Mouse (Mus musculus): ENCODE data around the gene Scyl1. TPM values are rescaled to one million over a fixed set of nuclear protein-coding genes. Genes with fewer than 3 reads are reported as not detected.

Scyl1 gene
- polyA plus RNA-seq, 1 experiment from 2014 or later, result 62.1 TPM

GRCm38 (mm10) chr19:5793116-5793515 is 21.9 kb upstream of the Scyl1 start:
- H3K9me3 ChIP-seq (replicated peaks; ENCODE audit: control insufficient read depth, low read length), result no peaks in the 10 kb centered on the region
- peak; percentile 59 for ATAC-seq (replicated peaks; ENCODE audit: extremely low read depth, insufficient read depth, low FRiP score)
- no peaks in the 10 kb centered on the region for H3K27me3 ChIP-seq (ENCODE audit: control insufficient read depth, insufficient read depth, low read length)
- H3K9ac ChIP-seq (ENCODE audit: low read length), result no peak overlapping the region
- WGBS, result 0% methylated on average over 2 of the region's 2 CpGs
- peaks cover 17% of the 10 kb centered on the region for H3K4me1 ChIP-seq (ENCODE audit: control insufficient read depth, insufficient read depth, low read length)
- H3K27ac ChIP-seq (ENCODE audit: low read length), result no peak overlapping the region
- H3K4me2 ChIP-seq (ENCODE audit: low read depth, low read length), result no peak overlapping the region
- H3K36me3 ChIP-seq (ENCODE audit: control insufficient read depth, insufficient read depth), result peaks cover 27% of the 10 kb centered on the region
- H3K4me3 ChIP-seq (ENCODE audit: low read length), result no peak overlapping the region

GRCm38 (mm10) chr19:5791329-5791728 is 20.1 kb upstream of the Scyl1 start:
- peaks cover 20% of the 10 kb centered on the region for H3K4me1 ChIP-seq (ENCODE audit: control insufficient read depth, insufficient read depth, low read length)
- H3K4me2 ChIP-seq (ENCODE audit: low read depth, low read length), result no peak overlapping the region
- no peaks in the 10 kb centered on the region for H3K27me3 ChIP-seq (ENCODE audit: control insufficient read depth, insufficient read depth, low read length)
- WGBS, result 69% methylated on average over 4 of the region's 4 CpGs
- no peak for ATAC-seq (replicated peaks; ENCODE audit: extremely low read depth, insufficient read depth, low FRiP score)
- H3K36me3 ChIP-seq (ENCODE audit: control insufficient read depth, insufficient read depth), result peaks cover 13% of the 10 kb centered on the region
- H3K9ac ChIP-seq (ENCODE audit: low read length), result no peak overlapping the region
- no peak overlapping the region for H3K4me3 ChIP-seq (ENCODE audit: low read length)
- H3K9me3 ChIP-seq (replicated peaks; ENCODE audit: control insufficient read depth, low read length), result no peaks in the 10 kb centered on the region
- H3K27ac ChIP-seq (ENCODE audit: low read length), result no peak overlapping the region

- Histone ChIP-seq H3K27ac (ENCODE audit: low read length) (no peak overlapping the region), H3K4me1 (ENCODE audit: control insufficient read depth, insufficient read depth, low read length) (peaks cover 10% of the 10 kb centered on the region), H3K4me2 (ENCODE audit: low read depth, low read length) (no peak overlapping the region), H3K27me3 (ENCODE audit: control insufficient read depth, insufficient read depth, low read length) (no peaks in the 10 kb centered on the region), H3K9me3 (replicated peaks; ENCODE audit: control insufficient read depth, low read length) (no peaks in the 10 kb centered on the region), H3K9ac (ENCODE audit: low read length) (no peak overlapping the region), H3K36me3 (ENCODE audit: control insufficient read depth, insufficient read depth) (no peaks in the 10 kb centered on the region), H3K4me3 (ENCODE audit: low read length) (no peak overlapping the region)
- 68% methylated on average over 5 of the region's 5 CpGs for WGBS
- ATAC-seq (replicated peaks; ENCODE audit: extremely low read depth, insufficient read depth, low FRiP score), result no peak
These were observed 17.8 kb upstream of the Scyl1 start for GRCm38 (mm10) chr19:5789066-5789465.

- Histone ChIP-seq H3K4me3 (ENCODE audit: low read length) (no peak overlapping the region), H3K4me1 (ENCODE audit: control insufficient read depth, insufficient read depth, low read length) (peaks cover 10% of the 10 kb centered on the region), H3K9me3 (replicated peaks; ENCODE audit: control insufficient read depth, low read length) (no peaks in the 10 kb centered on the region), H3K4me2 (ENCODE audit: low read depth, low read length) (no peak overlapping the region), H3K36me3 (ENCODE audit: control insufficient read depth, insufficient read depth) (no peaks in the 10 kb centered on the region), H3K27ac (ENCODE audit: low read length) (no peak overlapping the region), H3K9ac (ENCODE audit: low read length) (no peak overlapping the region), H3K27me3 (ENCODE audit: control insufficient read depth, insufficient read depth, low read length) (no peaks in the 10 kb centered on the region)
- no peak for ATAC-seq (replicated peaks; ENCODE audit: extremely low read depth, insufficient read depth, low FRiP score)
- 87% methylated on average over 7 of the region's 7 CpGs for WGBS
These were observed 17.4 kb upstream of the Scyl1 start for GRCm38 (mm10) chr19:5788620-5789019.

GRCm38 (mm10) chr19:5787920-5788319 is 16.7 kb upstream of the Scyl1 start:
- peak overlapping the region; percentile 87 for H3K27ac ChIP-seq (ENCODE audit: low read length)
- no peak for ATAC-seq (replicated peaks; ENCODE audit: extremely low read depth, insufficient read depth, low FRiP score)
- H3K4me3 ChIP-seq (ENCODE audit: low read length), result no peak overlapping the region
- no peaks in the 10 kb centered on the region for H3K27me3 ChIP-seq (ENCODE audit: control insufficient read depth, insufficient read depth, low read length)
- H3K9me3 ChIP-seq (replicated peaks; ENCODE audit: control insufficient read depth, low read length), result no peaks in the 10 kb centered on the region
- 0 out of 2 replicates have a peak overlapping the region, but pooled peaks have one; percentile 41 for H3K9ac ChIP-seq (ENCODE audit: low read length)
- no peaks in the 10 kb centered on the region for H3K36me3 ChIP-seq (ENCODE audit: control insufficient read depth, insufficient read depth)
- WGBS, result 71% methylated on average over 7 of the region's 7 CpGs
- H3K4me1 ChIP-seq (ENCODE audit: control insufficient read depth, insufficient read depth, low read length), result peaks cover 10% of the 10 kb centered on the region
- peak overlapping the region; percentile 40 for H3K4me2 ChIP-seq (ENCODE audit: low read depth, low read length)

- H3K27ac ChIP-seq (ENCODE audit: low read length), result peak overlapping the region; percentile 87
- no peaks in the 10 kb centered on the region for H3K9me3 ChIP-seq (replicated peaks; ENCODE audit: control insufficient read depth, low read length)
- no peaks in the 10 kb centered on the region for H3K27me3 ChIP-seq (ENCODE audit: control insufficient read depth, insufficient read depth, low read length)
- H3K4me2 ChIP-seq (ENCODE audit: low read depth, low read length), result peak overlapping the region; percentile 40
- peaks cover 10% of the 10 kb centered on the region for H3K4me1 ChIP-seq (ENCODE audit: control insufficient read depth, insufficient read depth, low read length)
- no peaks in the 10 kb centered on the region for H3K36me3 ChIP-seq (ENCODE audit: control insufficient read depth, insufficient read depth)
- ATAC-seq (replicated peaks; ENCODE audit: extremely low read depth, insufficient read depth, low FRiP score), result peak; percentile 91
- no peak overlapping the region for H3K4me3 ChIP-seq (ENCODE audit: low read length)
- H3K9ac ChIP-seq (ENCODE audit: low read length), result peak overlapping the region; percentile 38
- 6% methylated on average over 8 of the region's 8 CpGs for WGBS
These were observed 16.0 kb upstream of the Scyl1 start for GRCm38 (mm10) chr19:5787128-5787635.

- no peaks in the 10 kb centered on the region for H3K9me3 ChIP-seq (replicated peaks; ENCODE audit: control insufficient read depth, low read length)
- 8% methylated on average over 12 of the region's 12 CpGs for WGBS
- H3K4me3 ChIP-seq (ENCODE audit: low read length), result no peak overlapping the region
- H3K27ac ChIP-seq (ENCODE audit: low read length), result peak overlapping the region; percentile 59
- peaks cover 10% of the 10 kb centered on the region for H3K4me1 ChIP-seq (ENCODE audit: control insufficient read depth, insufficient read depth, low read length)
- no peaks in the 10 kb centered on the region for H3K27me3 ChIP-seq (ENCODE audit: control insufficient read depth, insufficient read depth, low read length)
- H3K4me2 ChIP-seq (ENCODE audit: low read depth, low read length), result no peak overlapping the region
- peak; percentile 65 for ATAC-seq (replicated peaks; ENCODE audit: extremely low read depth, insufficient read depth, low FRiP score)
- peak overlapping the region; percentile 0; the same call in 1 of the 2 replicates for H3K9ac ChIP-seq (ENCODE audit: low read length)
- no peaks in the 10 kb centered on the region for H3K36me3 ChIP-seq (ENCODE audit: control insufficient read depth, insufficient read depth)
These were observed 15.4 kb upstream of the Scyl1 start for GRCm38 (mm10) chr19:5786441-5787114.

GRCm38 (mm10) chr19:5784958-5785577 is 13.8 kb upstream of the Scyl1 start:
- Histone ChIP-seq H3K9ac (ENCODE audit: low read length) (no peak overlapping the region), H3K27ac (ENCODE audit: low read length) (no peak overlapping the region), H3K4me3 (ENCODE audit: low read length) (no peak overlapping the region), H3K4me1 (ENCODE audit: control insufficient read depth, insufficient read depth, low read length) (peaks cover 10% of the 10 kb centered on the region), H3K9me3 (replicated peaks; ENCODE audit: control insufficient read depth, low read length) (no peaks in the 10 kb centered on the region), H3K27me3 (ENCODE audit: control insufficient read depth, insufficient read depth, low read length) (no peaks in the 10 kb centered on the region), H3K36me3 (ENCODE audit: control insufficient read depth, insufficient read depth) (no peaks in the 10 kb centered on the region), H3K4me2 (ENCODE audit: low read depth, low read length) (no peak overlapping the region)
- ATAC-seq (replicated peaks; ENCODE audit: extremely low read depth, insufficient read depth, low FRiP score), result no peak
- 48% methylated on average over 10 of the region's 10 CpGs for WGBS

GRCm38 (mm10) chr19:5782121-5782520 is 10.9 kb upstream of the Scyl1 start:
- H3K36me3 ChIP-seq (ENCODE audit: control insufficient read depth, insufficient read depth), result no peaks in the 10 kb centered on the region
- H3K9me3 ChIP-seq (replicated peaks; ENCODE audit: control insufficient read depth, low read length), result no peaks in the 10 kb centered on the region
- H3K9ac ChIP-seq (ENCODE audit: low read length), result no peak overlapping the region
- no peaks in the 10 kb centered on the region for H3K27me3 ChIP-seq (ENCODE audit: control insufficient read depth, insufficient read depth, low read length)
- H3K4me1 ChIP-seq (ENCODE audit: control insufficient read depth, insufficient read depth, low read length), result no peaks in the 10 kb centered on the region
- H3K4me2 ChIP-seq (ENCODE audit: low read depth, low read length), result no peak overlapping the region
- ATAC-seq (replicated peaks; ENCODE audit: extremely low read depth, insufficient read depth, low FRiP score), result no peak
- WGBS, result 76% methylated on average over 1 of the region's 1 CpGs
- H3K27ac ChIP-seq (ENCODE audit: low read length), result no peak overlapping the region
- no peak overlapping the region for H3K4me3 ChIP-seq (ENCODE audit: low read length)
